Mouse (Mus musculus) midbrain, embryonic 14.5 days (tissue): Measurements from ENCODE around the gene Plxdc2. TPM values are rescaled to one million over a fixed set of nuclear protein-coding genes. Genes with fewer than 3 reads are reported as not detected.
A peak's percentile ranks its signal among the peaks of the same experiment; 100 is the strongest.

Experiments
- ATAC-seq: fragments of 200-750 bp; cut with Nextera tagmentation; 2 replicates; pipeline ENCODE4 v1.8.0; 2017; ENCODE audit warnings: moderate number of reproducible peaks, moderate library complexity; ENCODE audit not compliant: low FRiP score, low TSS enrichment
- DNase-seq: peaks from one replicate; pipeline ENCODE4 v3.0.0-alpha.2; 2015
- H3K27ac ChIP-seq: fragments of 300-500 bp; sonication (generic); replicated peaks from 2 replicates; pipeline ENCODE4 v1.5.1; 2014; ENCODE audit warnings: mild to moderate bottlenecking, low read depth, low read length, moderate library complexity
- H3K27me3 ChIP-seq: fragments of 300-500 bp; sonication (generic); 2 replicates; pipeline ENCODE4 v1.6.1; 2014; ENCODE audit warnings: low read length, control low read depth, mixed read lengths; ENCODE audit not compliant: control insufficient read depth, insufficient read depth
- H3K36me3 ChIP-seq: fragments of 300-500 bp; sonication (generic); 2 replicates; pipeline ENCODE4 v1.6.1; 2014; ENCODE audit warnings: low read length, control low read depth; ENCODE audit not compliant: control insufficient read depth, insufficient read depth
- H3K4me1 ChIP-seq: fragments of 300-500 bp; sonication (generic); 2 replicates; pipeline ENCODE4 v1.6.1; 2014; ENCODE audit warnings: mild to moderate bottlenecking, antibody characterized with exemption, low read length, control low read depth; ENCODE audit not compliant: control insufficient read depth, insufficient read depth
- H3K4me2 ChIP-seq: fragments of 300-500 bp; sonication (generic); 2 replicates; pipeline ENCODE4 v1.6.1; 2014; ENCODE audit warnings: mild to moderate bottlenecking, low read length, moderate library complexity
- H3K4me3 ChIP-seq: fragments of 300-500 bp; sonication (generic); replicated peaks from 2 replicates; pipeline ENCODE4 v1.5.1; 2014; ENCODE audit warnings: low read depth, low read length
- H3K9ac ChIP-seq: fragments of 300-500 bp; sonication (generic); replicated peaks from 2 replicates; pipeline ENCODE4 v1.6.1; 2014; ENCODE audit warnings: mild to moderate bottlenecking, low read length, moderate library complexity
- H3K9me3 ChIP-seq: fragments of 300-500 bp; sonication (generic); 2 replicates; pipeline ENCODE4 v1.6.1; 2016; ENCODE audit warnings: low read length, control low read depth, mixed read lengths; ENCODE audit not compliant: control insufficient read depth
- WGBS: fragments of 180-500 bp; shearing (Covaris S2); extraction: QIAGEN DNeasy Blood & Tissue Kit; methylation state at CpG from one replicate; pipeline ENCODE4 v1.1.7; 2014; 5-methylcytosine and 5-hydroxymethylcytosine counted together
- polyA plus RNA-seq: library from polyadenylated mRNA; unstranded; fragments of >200 nt; fragmentation: Nextera tagmentation; extraction: Ambion mirVana; gene quantifications from 2 replicates; pipeline ENCODE4 v1.2.1, GENCODE M21; 2014

The Plxdc2 gene
- 17.6 and 21.5 TPM in 2 replicates for polyA plus RNA-seq

DNA sequence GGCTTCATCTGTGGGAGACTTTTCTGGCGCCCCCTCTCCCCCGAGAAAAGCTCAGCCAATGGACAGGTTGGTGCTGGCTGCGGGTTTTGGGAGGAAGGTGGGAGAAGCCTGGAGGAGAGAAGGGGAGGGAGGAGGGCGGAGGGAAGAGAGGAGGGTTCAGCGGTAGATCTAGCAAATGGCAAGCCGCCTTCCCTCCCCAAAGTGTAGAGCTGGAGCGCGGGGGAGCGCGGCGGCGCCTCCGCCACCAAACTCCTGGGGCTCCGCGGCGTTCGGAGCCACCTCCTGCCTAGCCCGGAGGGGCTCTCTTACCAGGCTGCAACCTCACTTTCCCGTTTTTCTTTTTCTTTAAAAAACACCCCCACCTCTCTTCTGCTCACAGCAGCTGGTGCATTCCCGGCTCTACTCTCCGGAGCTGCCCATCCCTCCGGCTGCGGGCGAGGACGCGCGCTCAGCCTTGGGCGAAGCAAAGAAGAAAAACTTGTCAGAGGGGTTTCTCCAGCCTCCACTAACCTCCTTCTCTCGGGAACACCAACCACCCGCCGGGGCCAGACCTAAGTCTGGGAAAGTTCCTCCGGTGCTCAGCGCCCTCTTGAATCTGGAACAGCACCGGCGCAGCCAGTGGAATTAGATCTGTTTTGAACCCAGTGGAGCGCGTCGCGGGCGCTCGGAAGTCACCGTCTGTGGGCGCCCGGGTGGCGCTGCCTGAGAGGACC, at the start of gene Plxdc2:
Gene Plxdc2, plus strand, starts transcription at position 199 of the 713 bp plus-strand sequence.
- Histone ChIP-seq H3K4me3 (peak within 1 kb of the TSS; percentile 69), H3K27me3 (peaks cover 7% of the 10 kb centered on the region; the same call in 1 of the 2 replicates), H3K9me3 (no peaks in the 10 kb centered on the region), H3K4me2 (peak within 1 kb of the TSS; percentile 74), H3K36me3 (no peaks in the 10 kb centered on the region), H3K4me1 (0 out of 2 replicates have a peak, but pooled peaks cover 4% of the 10 kb centered on the region), H3K9ac (peak within 1 kb of the TSS; percentile 80), H3K27ac (peak within 1 kb of the TSS; percentile 84)
- peak; percentile 84 for DNase-seq
- peak; percentile 88 for ATAC-seq
- under 1% methylated on average over 39 of the region's 45 CpGs for WGBS

GRCm38 (mm10) chr2:16310387-16310786, 45.7 kb upstream of the Plxdc2 start:
- no peak overlapping the region for H3K4me2 ChIP-seq
- H3K27ac ChIP-seq = no peak overlapping the region
- no peaks in the 10 kb centered on the region for H3K36me3 ChIP-seq
- peak; percentile 61; the same call in 1 of the 2 replicates for ATAC-seq
- 9% methylated on average over 2 of the region's 2 CpGs for WGBS
- H3K9me3 ChIP-seq = no peaks in the 10 kb centered on the region
- no peak overlapping the region for H3K9ac ChIP-seq
- H3K4me3 ChIP-seq = no peak overlapping the region
- no peaks in the 10 kb centered on the region for H3K27me3 ChIP-seq
- DNase-seq = peak; percentile 57
- H3K4me1 ChIP-seq = no peaks in the 10 kb centered on the region

GRCm38 (mm10) chr2:16312400-16313070, 43.6 kb upstream of the Plxdc2 start:
- DNase-seq = peak; percentile 67
- H3K4me2 ChIP-seq = no peak overlapping the region

DNA sequence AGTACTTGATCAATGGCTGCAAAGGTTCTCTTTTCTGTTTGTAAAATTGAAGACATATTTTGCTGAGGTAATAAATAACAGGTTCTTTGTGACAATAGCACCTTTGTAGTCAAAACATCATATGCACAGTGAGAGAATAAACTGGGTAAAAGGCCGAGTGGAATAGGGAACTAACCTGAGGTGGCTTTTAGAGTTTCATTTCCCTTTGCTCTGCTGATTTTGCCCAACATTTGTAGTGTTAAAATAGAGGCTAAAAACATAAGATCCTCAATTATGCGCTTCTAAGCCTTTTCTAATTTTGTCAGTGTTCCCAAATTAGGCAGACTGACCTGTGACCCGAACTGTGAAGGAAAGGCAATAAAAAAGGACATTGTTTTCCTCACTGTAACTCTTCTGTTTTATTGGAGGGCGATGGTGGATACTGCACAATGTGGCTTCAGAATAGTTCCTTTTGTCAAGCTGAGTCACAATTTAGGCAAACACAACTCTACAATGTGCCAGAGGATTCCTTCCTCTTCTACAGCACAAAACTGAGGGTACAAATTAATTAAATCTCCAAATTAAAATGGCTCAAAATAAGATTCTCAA, 20.8 kb upstream of the Plxdc2 start:
- Histone ChIP-seq H3K4me2 (no peak overlapping the region), H3K36me3 (no peaks in the 10 kb centered on the region), H3K9ac (no peak overlapping the region), H3K4me3 (no peak overlapping the region), H3K4me1 (no peaks in the 10 kb centered on the region), H3K27ac (no peak overlapping the region), H3K27me3 (no peaks in the 10 kb centered on the region), H3K9me3 (no peaks in the 10 kb centered on the region)
- ATAC-seq (no peak), DNase-seq (no peak)
- 70% methylated on average over 4 of the region's 4 CpGs for WGBS

More at GRCm38 (mm10) chr2:16312400-16313070, 43.6 kb upstream of the Plxdc2 start:
- Histone ChIP-seq H3K4me3 (no peak overlapping the region), H3K9me3 (no peaks in the 10 kb centered on the region), H3K9ac (no peak overlapping the region), H3K4me1 (no peaks in the 10 kb centered on the region), H3K27ac (no peak overlapping the region), H3K27me3 (no peaks in the 10 kb centered on the region), H3K36me3 (no peaks in the 10 kb centered on the region)
- WGBS = 74% methylated on average over 4 of the region's 4 CpGs
- ATAC-seq = 0 out of 2 replicates have a peak, but pooled peaks have one; percentile 34

DNA sequence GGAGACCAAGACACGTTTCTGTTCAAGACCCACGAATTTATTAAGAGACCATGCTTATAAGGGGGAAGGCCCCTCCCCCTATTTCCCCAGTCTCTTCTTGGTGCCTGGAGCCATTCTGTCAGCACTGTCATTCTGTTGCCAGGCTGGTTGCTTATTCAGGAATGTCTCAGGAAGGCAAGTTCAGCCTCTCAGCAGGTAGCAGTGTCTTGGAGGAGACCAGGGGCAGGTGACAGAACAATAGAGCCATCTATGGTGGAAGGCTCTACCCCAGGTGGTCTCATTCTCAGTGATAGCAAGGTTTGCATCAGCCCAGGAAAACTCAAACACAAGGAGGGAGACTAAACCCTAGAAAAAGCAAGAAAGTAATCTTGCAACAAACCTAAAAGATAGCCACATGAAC, 11.5 kb upstream of the Plxdc2 start:
- no peak overlapping the region for H3K4me2 ChIP-seq
- WGBS = 47% methylated on average over 2 of the region's 2 CpGs
- no peaks in the 10 kb centered on the region for H3K4me1 ChIP-seq
- H3K27me3 ChIP-seq = no peaks in the 10 kb centered on the region
- DNase-seq = no peak
- H3K9me3 ChIP-seq = no peaks in the 10 kb centered on the region
- ATAC-seq = no peak
- no peak overlapping the region for H3K9ac ChIP-seq
- H3K27ac ChIP-seq = no peak overlapping the region
- H3K36me3 ChIP-seq = no peaks in the 10 kb centered on the region
- H3K4me3 ChIP-seq = no peak overlapping the region

- H3K4me1 ChIP-seq = no peaks in the 10 kb centered on the region
- 75% methylated on average over 3 of the region's 3 CpGs for WGBS
- H3K27ac ChIP-seq = no peak overlapping the region
- no peaks in the 10 kb centered on the region for H3K36me3 ChIP-seq
- no peak overlapping the region for H3K4me3 ChIP-seq
- H3K27me3 ChIP-seq = no peaks in the 10 kb centered on the region
- no peak overlapping the region for H3K9ac ChIP-seq
- DNase-seq (no peak), ATAC-seq (no peak)
- no peaks in the 10 kb centered on the region for H3K9me3 ChIP-seq
- H3K4me2 ChIP-seq = no peak overlapping the region
Measured at GRCm38 (mm10) chr2:16351106-16351505, 5.0 kb upstream of the Plxdc2 start.

GRCm38 (mm10) chr2:16355611-16356105, 446 bp upstream of the Plxdc2 start:
- peak overlapping the region; percentile 80 for H3K9ac ChIP-seq
- peak overlapping the region; percentile 84 for H3K27ac ChIP-seq
- DNase-seq (peak; percentile 86), ATAC-seq (peak; percentile 88)
- H3K4me1 ChIP-seq = 0 out of 2 replicates have a peak, but pooled peaks cover 4% of the 10 kb centered on the region
- H3K27me3 ChIP-seq = peaks cover 7% of the 10 kb centered on the region; the same call in 1 of the 2 replicates
- peak overlapping the region; percentile 69 for H3K4me3 ChIP-seq
- H3K9me3 ChIP-seq = no peaks in the 10 kb centered on the region
- H3K36me3 ChIP-seq = no peaks in the 10 kb centered on the region
- peak overlapping the region; percentile 74 for H3K4me2 ChIP-seq
- under 1% methylated on average over 22 of the region's 22 CpGs for WGBS
